Mouse (Mus musculus) embryonic facial prominence, embryonic 10.5 days (tissue): ENCODE measurements around the gene Bbs1. TPM values are rescaled to one million over a fixed set of nuclear protein-coding genes. Genes with fewer than 3 reads are reported as not detected.
"Not testable (repeated sequence)": the region's sequence is repeated elsewhere in the genome, so short reads cannot be mapped to it uniquely, and the experiment has no call there.

Source experiments
- DNase-seq: peaks from one replicate; pipeline ENCODE4 v3.0.0-alpha.2; 2017; ENCODE audit warnings: low spot score
- H3K27ac ChIP-seq: fragments of 300-500 bp; sonication (generic); replicated peaks from 2 replicates; pipeline ENCODE4 v1.5.1; 2016; ENCODE audit warnings: mild to moderate bottlenecking
- H3K27me3 ChIP-seq: fragments of 300-500 bp; sonication (generic); replicated peaks from 2 replicates; pipeline ENCODE4 v1.6.1; 2016; ENCODE audit warnings: low read depth, mild to moderate bottlenecking; ENCODE audit not compliant: poor library complexity, severe bottlenecking
- H3K36me3 ChIP-seq: fragments of 300-500 bp; sonication (generic); replicated peaks from 2 replicates; pipeline ENCODE4 v1.6.1; 2016; ENCODE audit warnings: mild to moderate bottlenecking, moderate library complexity
- H3K4me1 ChIP-seq: fragments of 300-500 bp; sonication (generic); 2 replicates; pipeline ENCODE4 v1.6.1; 2016
- H3K4me3 ChIP-seq: fragments of 300-500 bp; sonication (generic); 2 replicates; pipeline ENCODE4 v1.5.1; 2016; ENCODE audit warnings: mild to moderate bottlenecking, moderate library complexity
- H3K9me3 ChIP-seq: fragments of 300-500 bp; sonication (generic); 2 replicates; pipeline ENCODE4 v1.6.1; 2016; ENCODE audit warnings: mild to moderate bottlenecking
- WGBS: fragments of 180-500 bp; shearing (Covaris S2); methylation state at CpG from one replicate; pipeline ENCODE4 v1.1.7; 2016; 5-methylcytosine and 5-hydroxymethylcytosine counted together
- polyA plus RNA-seq: library from polyadenylated mRNA; unstranded; fragments of >200 nt; fragmentation: Nextera tagmentation; extraction: Ambion mirVana; gene quantifications from 2 replicates; pipeline ENCODE4 v1.2.1, GENCODE M21; 2016

The Bbs1 gene
- polyA plus RNA-seq, 1 experiment from 2014 or later: 5.8 TPM

DNA sequence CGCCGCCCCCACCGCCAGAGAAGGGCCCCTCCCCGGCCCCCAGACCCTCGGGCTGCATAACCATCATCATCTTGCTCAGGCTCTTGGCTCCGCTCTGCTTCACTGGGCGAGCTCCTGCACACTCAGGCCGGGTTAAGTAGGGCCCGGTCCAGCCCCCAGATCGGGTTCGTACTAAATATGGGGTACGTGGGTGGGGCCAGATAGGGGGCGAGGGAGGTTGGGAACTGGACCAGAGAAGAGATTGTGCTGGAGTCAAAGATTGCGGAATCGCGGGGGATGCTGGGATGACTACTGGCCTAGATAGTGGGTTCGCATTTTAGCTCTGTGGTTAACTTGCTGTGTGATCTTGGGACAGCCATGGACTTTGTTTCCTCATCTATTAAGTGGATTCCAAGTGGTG, 28.6 kb downstream of the Bbs1 start, which contains the start of gene Actn3:
Gene Actn3, minus strand, starts transcription at position 125 of the 400 bp plus-strand sequence.
- H3K27me3 ChIP-seq: peaks cover 11% of the 10 kb centered on the region
- peak; percentile 40 for DNase-seq
- H3K27ac ChIP-seq: peak within 1 kb of the TSS; percentile 78
- H3K36me3 ChIP-seq: no peaks in the 10 kb centered on the region
- peak within 1 kb of the TSS; percentile 89 for H3K4me3 ChIP-seq
- peaks cover 36% of the 10 kb centered on the region for H3K4me1 ChIP-seq
- 2% methylated on average over 17 of the region's 17 CpGs for whole genome bisulfite sequencing
- H3K9me3 ChIP-seq: no peaks in the 10 kb centered on the region

- Histone ChIP-seq H3K4me1 (peaks cover 36% of the 10 kb centered on the region), H3K27me3 (peaks cover 11% of the 10 kb centered on the region), H3K4me3 (0 out of 2 replicates have a peak overlapping the region, but pooled peaks have one; percentile 89), H3K9me3 (no peaks in the 10 kb centered on the region), H3K36me3 (no peaks in the 10 kb centered on the region), H3K27ac (0 out of 2 replicates have a peak overlapping the region, but pooled peaks have one; percentile 5)
- WGBS: 57% methylated on average over 3 of the region's 3 CpGs
- DNase-seq: no peak
Measured at GRCm38 (mm10) chr19:4876755-4877154, 29.7 kb downstream of the Bbs1 start.

- peak; percentile 30 for DNase-seq
- no peaks in the 10 kb centered on the region for H3K36me3 ChIP-seq
- peaks cover 11% of the 10 kb centered on the region for H3K27me3 ChIP-seq
- H3K4me1 ChIP-seq: peaks cover 36% of the 10 kb centered on the region
- WGBS: 65% methylated on average over 4 of the region's 4 CpGs
- no peak overlapping the region for H3K4me3 ChIP-seq
- H3K27ac ChIP-seq: no peak overlapping the region
- H3K9me3 ChIP-seq: no peaks in the 10 kb centered on the region
Measured at GRCm38 (mm10) chr19:4876241-4876640, 30.2 kb downstream of the Bbs1 start.

GRCm38 (mm10) chr19:4874613-4875012, 31.8 kb downstream of the Bbs1 start:
- DNase-seq, H3K36me3 ChIP-seq, H3K4me3 ChIP-seq, H3K9me3 ChIP-seq, H3K27ac ChIP-seq: not testable (repeated sequence)
- H3K27me3 ChIP-seq: peaks cover 11% of the 10 kb centered on the region
- peaks cover 30% of the 10 kb centered on the region for H3K4me1 ChIP-seq
- WGBS: 91% methylated on average over 1 of the region's 1 CpGs

DNA sequence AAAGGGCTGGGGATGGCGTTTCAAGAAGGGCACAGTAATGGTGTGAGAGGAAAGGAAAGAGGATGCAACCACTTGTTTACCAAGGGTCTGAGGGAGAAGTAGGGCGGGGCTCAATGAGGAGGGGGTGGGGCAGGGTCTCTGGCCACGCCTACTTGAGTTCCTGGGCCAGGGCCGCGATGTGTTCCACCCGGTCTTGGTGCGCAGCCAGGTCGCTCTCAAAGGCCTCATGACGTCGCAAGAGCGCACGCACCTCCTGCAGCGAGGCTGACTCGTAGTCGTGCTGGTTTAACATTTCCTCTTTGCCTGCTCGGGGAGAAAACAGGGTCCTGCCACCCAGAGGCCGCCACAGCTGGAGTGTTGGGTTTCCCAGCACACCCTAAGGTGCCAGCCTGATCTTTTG, 41.3 kb downstream of the Bbs1 start:
- peaks cover 25% of the 10 kb centered on the region for H3K27me3 ChIP-seq
- no peaks in the 10 kb centered on the region for H3K9me3 ChIP-seq
- H3K36me3 ChIP-seq: peaks cover 12% of the 10 kb centered on the region
- H3K4me3 ChIP-seq: peak overlapping the region; percentile 23; the same call in 1 of the 2 replicates
- 7% methylated on average over 17 of the region's 17 CpGs for WGBS
- H3K27ac ChIP-seq: no peak overlapping the region
- peak; percentile 27 for DNase-seq
- peaks cover 9% of the 10 kb centered on the region for H3K4me1 ChIP-seq

DNA sequence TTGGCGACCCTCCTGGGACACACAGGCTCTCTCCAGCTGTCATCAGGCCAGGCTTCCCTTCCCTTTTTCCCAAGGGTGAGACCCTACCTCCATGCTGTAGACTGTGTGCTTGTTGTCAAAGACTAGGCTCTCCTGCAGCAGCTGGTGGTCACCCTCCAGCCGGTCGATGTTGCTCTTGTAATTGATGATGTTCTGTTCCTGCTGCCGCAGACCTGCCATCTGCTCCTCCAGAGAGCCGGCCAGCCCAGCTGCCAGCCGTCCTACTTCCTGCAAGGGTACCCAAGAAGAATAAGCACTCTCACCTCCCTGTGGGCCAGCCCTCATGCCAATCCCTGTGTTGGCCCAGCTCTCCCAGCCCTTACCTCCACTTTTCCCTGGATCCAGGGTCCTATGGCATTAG, 43.4 kb downstream of the Bbs1 start:
- no peak for DNase-seq
- H3K27me3 ChIP-seq: peaks cover 25% of the 10 kb centered on the region
- no peak overlapping the region for H3K27ac ChIP-seq
- H3K4me3 ChIP-seq: no peak overlapping the region
- H3K36me3 ChIP-seq: peaks cover 17% of the 10 kb centered on the region
- no peaks in the 10 kb centered on the region for H3K9me3 ChIP-seq
- 85% methylated on average over 6 of the region's 6 CpGs for WGBS
- peaks cover 9% of the 10 kb centered on the region for H3K4me1 ChIP-seq

DNA sequence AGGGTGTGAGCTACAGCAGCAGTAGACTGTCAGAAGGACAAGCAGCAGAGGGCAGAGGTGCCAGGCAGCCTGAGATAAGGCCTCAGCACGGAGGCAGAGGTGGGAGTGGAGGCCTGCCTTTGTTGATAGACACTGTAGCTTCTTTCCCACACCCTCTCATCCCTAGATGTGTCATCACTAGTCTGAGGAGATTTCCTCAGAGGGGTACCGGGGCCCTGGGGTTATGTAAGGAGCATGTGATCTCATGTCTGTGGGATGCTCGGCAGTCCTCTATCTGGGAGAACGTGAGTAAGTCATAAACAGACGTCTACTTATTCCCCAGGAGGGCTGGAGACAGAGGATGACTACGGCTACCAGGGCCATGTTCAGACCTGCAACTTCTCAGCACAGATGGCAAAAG, 47.3 kb downstream of the Bbs1 start:
- H3K4me1 ChIP-seq: peaks cover 21% of the 10 kb centered on the region
- H3K36me3 ChIP-seq: peaks cover 18% of the 10 kb centered on the region
- 80% methylated on average over 6 of the region's 6 CpGs for WGBS
- H3K9me3 ChIP-seq: no peaks in the 10 kb centered on the region
- peaks cover 16% of the 10 kb centered on the region for H3K27me3 ChIP-seq
- H3K27ac ChIP-seq: no peak overlapping the region
- no peak for DNase-seq
- no peak overlapping the region for H3K4me3 ChIP-seq

DNA sequence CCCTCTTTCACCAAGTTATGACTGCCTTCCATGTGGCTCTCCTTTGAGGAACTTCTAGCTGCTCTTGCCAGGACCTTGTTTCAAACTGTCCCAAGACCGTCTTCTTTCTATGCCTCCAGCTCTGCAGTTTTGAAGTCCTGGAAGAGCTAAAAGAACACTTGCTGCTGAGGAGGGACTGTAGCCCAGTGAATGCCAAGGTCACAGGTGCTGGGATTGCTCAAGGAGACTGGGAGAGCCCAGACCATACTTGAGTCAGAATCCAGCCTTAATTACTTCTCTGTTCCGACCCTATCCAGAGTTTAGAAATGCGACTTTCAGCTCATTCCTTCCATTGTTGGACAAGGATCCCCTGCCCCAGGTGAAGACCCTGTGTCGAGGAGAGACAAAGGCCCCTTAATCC, 50.5 kb downstream of the Bbs1 start:
- peaks cover 12% of the 10 kb centered on the region for H3K36me3 ChIP-seq
- H3K27me3 ChIP-seq: peaks cover 14% of the 10 kb centered on the region
- peaks cover 17% of the 10 kb centered on the region for H3K4me1 ChIP-seq
- no peak overlapping the region for H3K27ac ChIP-seq
- DNase-seq: no peak
- 67% methylated on average over 4 of the region's 4 CpGs for WGBS
- peak overlapping the region; percentile 71 for H3K4me3 ChIP-seq
- H3K9me3 ChIP-seq: no peaks in the 10 kb centered on the region

DNA sequence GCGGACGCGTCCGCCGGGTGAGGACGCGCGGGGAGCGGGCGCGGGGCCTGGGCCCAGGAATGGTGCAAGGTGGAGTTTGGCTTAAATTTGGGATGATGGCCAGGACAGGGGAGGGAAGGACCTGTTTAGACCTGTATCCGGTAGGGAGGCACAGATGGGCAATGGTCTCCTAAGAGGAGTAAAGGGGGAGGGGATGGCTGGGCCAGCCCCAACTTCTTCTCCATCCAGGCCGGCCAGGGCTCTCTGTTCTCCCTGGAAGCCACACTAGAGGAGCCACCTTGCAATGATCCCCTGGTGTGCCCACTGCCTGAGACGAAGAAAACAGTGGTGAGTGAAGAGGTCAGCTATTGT, 51.0 kb downstream of the Bbs1 start:
- Histone ChIP-seq H3K27ac (peak overlapping the region; percentile 58), H3K4me1 (peaks cover 17% of the 10 kb centered on the region), H3K4me3 (peak overlapping the region; percentile 71), H3K36me3 (peaks cover 7% of the 10 kb centered on the region), H3K9me3 (no peaks in the 10 kb centered on the region), H3K27me3 (peaks cover 17% of the 10 kb centered on the region)
- DNase-seq: no peak
- WGBS: 2% methylated on average over 14 of the region's 14 CpGs

DNA sequence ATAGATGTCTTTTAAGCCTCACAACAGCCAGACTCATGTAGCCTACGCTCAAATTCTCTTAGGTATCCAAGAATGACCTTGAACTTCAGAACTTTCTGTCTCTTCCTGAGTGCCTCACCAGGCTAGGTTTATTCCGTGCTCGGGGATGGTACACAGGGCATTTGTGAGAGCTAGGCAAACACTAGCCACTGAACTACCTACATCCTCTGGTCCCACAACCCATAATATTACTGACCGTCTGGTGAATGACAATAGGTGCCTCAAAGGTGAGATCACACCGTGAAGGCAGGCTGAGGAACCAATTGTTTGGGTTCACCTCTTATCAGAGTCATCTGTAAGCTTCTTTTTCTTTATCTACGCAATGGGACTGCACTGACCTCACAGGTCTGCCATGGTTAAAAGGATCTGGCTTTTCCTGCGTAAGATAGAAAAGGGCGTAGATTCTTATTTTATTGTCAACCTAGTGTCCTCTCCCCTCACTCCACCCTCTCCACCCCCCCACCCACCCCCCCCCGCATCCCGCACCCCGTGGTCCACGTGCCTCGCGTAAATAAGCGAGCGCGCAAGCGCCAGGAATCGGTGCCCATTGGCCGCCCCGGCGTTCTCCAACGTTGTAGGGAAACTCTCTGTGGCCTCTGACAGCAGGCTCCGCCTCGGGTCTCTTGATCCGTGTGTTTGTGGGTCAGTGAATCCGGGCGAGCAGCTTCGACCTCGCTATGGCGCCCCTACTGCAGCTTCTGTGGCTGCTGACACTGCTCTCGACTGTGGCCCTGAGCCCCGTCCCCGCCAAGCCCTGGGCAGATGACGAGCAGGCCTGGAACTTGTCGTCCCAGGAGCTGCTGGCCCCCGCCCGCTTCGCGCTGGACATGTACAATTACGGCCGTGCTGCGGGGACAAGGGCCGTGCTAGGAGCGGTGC, 51.6 kb downstream of the Bbs1 start, which contains the start of gene Ctsf:
Gene Ctsf, plus strand, starts transcription at position 579 of the 918 bp plus-strand sequence.
- H3K9me3 ChIP-seq: no peaks in the 10 kb centered on the region
- peak; percentile 88 for DNase-seq
- peaks cover 19% of the 10 kb centered on the region for H3K27me3 ChIP-seq
- peak within 1 kb of the TSS; percentile 71 for H3K4me3 ChIP-seq
- peaks cover 17% of the 10 kb centered on the region for H3K4me1 ChIP-seq
- H3K27ac ChIP-seq: peak within 1 kb of the TSS; percentile 58
- peaks cover 6% of the 10 kb centered on the region for H3K36me3 ChIP-seq
- WGBS: 4% methylated on average over 45 of the region's 45 CpGs

GRCm38 (mm10) chr19:4850281-4850680, 56.1 kb downstream of the Bbs1 start:
- no peak overlapping the region for H3K27ac ChIP-seq
- no peak for DNase-seq

DNA sequence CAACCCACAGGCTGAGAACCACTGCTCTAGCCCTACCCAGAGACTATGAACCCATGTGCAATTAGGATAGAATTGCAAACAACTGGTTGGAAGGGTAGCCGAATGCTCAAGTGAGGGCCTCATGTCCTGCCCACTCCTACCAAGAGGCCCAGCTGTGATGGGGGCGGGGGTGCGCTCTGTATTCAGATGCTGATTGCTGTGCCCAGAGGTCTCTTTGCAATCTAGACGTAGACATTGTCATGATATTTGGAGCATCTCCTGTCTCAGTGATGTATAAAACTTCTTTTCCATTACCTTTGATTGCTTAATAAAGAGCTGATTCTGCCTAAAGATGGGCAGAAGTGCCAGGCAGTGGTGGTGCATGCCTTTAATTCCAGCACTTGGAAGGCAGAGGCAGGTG, 56.6 kb downstream of the Bbs1 start:
- Histone ChIP-seq H3K27ac (no peak overlapping the region), H3K27me3 (peaks cover 8% of the 10 kb centered on the region; the same call in 1 of the 2 replicates), H3K4me1 (peaks cover 5% of the 10 kb centered on the region), H3K36me3 (no peaks in the 10 kb centered on the region), H3K9me3 (no peaks in the 10 kb centered on the region), H3K4me3 (no peak overlapping the region)
- no peak for DNase-seq
- WGBS: 59% methylated on average over 4 of the region's 4 CpGs

More at GRCm38 (mm10) chr19:4850281-4850680, 56.1 kb downstream of the Bbs1 start:
- no peaks in the 10 kb centered on the region for H3K9me3 ChIP-seq
- H3K36me3 ChIP-seq: no peaks in the 10 kb centered on the region
- H3K4me1 ChIP-seq: peaks cover 9% of the 10 kb centered on the region
- H3K4me3 ChIP-seq: no peak overlapping the region
- WGBS: 47% methylated on average over 5 of the region's 5 CpGs
- peaks cover 8% of the 10 kb centered on the region; the same call in 1 of the 2 replicates for H3K27me3 ChIP-seq

DNA sequence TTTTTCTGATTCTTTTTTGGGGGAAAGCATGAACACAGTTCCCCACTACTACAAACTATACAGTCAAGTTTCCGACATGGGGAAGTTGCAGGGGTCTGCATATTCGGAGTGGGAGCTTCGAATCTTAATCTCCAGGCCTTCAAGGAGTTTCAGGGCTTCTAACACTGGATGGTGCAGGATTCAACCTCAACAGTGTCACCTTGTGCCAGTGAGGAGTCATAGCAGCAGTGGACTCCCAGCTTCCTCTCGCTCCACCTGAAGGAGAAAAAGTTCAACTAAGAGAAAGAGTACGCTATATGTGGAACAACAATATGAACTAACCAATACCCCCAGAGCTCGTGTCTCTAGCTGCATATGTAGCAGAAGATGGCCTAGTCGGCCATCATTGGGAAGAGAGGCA, 58.9 kb downstream of the Bbs1 start:
- Histone ChIP-seq H3K27ac (no peak overlapping the region), H3K4me1 (no peaks in the 10 kb centered on the region), H3K27me3 (peaks cover 9% of the 10 kb centered on the region), H3K36me3 (no peaks in the 10 kb centered on the region), H3K9me3 (no peaks in the 10 kb centered on the region), H3K4me3 (no peak overlapping the region)
- no peak for DNase-seq
- WGBS: 41% methylated on average over 7 of the region's 7 CpGs
